Mouse (Mus musculus): ENCODE data around the gene Cox6b2. TPM values are rescaled to one million over a fixed set of nuclear protein-coding genes. Genes with fewer than 3 reads are reported as not detected.

The Cox6b2 gene
- polyA plus RNA-seq, 1 experiment from 2014 or later = 26.3 TPM

DNA sequence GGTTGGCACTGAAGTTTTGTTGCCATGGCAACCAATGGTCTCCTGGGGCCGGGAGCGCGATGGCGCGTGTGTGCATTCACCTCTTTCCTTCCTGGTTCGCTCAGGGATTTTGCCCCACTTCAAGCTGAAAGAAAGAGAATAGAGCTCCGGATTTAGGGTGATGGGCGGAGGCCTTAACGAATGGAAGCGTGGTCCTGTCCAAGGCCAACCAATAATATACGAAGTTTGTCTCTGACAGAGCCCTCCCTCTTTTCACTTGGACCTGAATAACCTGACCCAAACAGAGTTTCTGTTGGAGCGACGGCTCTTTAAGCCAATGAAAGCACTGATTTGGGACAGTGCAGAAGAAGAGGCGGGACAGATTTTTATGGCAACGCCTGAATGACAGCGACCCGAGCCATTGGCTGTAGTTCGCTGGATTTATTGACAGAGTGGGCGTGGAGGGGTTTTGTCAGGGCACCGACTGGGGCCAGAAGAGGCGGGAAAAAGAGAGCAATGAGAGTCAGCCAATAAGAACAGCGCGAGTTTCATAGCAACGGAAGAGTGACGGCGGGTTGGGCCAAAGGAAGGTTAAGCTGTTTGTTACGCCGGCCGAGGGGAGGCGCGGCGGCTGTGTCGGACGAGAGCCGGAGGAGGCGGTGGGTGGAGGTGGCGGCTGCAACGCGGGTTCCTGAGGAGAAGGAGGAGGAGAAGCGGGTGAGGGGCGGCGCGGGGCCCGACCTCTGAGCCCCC is 13.2 kb downstream of the Cox6b2 start, which contains the start of gene Kmt5c:
Gene Kmt5c, plus strand, starts transcription at position 572 of the 732 bp plus-strand sequence.
- peak within 1 kb of the TSS; percentile 89 for H3K4me2 ChIP-seq
- H3K4me1 ChIP-seq = peaks cover 43% of the 10 kb centered on the region
- H3K4me3 ChIP-seq (replicated peaks) = peak within 1 kb of the TSS; percentile 81
- H3K9ac ChIP-seq (replicated peaks) = peak within 1 kb of the TSS; percentile 92
- no peaks in the 10 kb centered on the region for H3K27me3 ChIP-seq (replicated peaks)
- WGBS = under 1% methylated on average over 40 of the region's 44 CpGs
- H3K27ac ChIP-seq (replicated peaks) = peak within 1 kb of the TSS; percentile 96
- peaks cover 2% of the 10 kb centered on the region; the same call in 1 of the 2 replicates for H3K36me3 ChIP-seq
- peak; percentile 97 for ATAC-seq (ENCODE audit: low FRiP score)
- no peaks in the 10 kb centered on the region for H3K9me3 ChIP-seq (replicated peaks)

DNA sequence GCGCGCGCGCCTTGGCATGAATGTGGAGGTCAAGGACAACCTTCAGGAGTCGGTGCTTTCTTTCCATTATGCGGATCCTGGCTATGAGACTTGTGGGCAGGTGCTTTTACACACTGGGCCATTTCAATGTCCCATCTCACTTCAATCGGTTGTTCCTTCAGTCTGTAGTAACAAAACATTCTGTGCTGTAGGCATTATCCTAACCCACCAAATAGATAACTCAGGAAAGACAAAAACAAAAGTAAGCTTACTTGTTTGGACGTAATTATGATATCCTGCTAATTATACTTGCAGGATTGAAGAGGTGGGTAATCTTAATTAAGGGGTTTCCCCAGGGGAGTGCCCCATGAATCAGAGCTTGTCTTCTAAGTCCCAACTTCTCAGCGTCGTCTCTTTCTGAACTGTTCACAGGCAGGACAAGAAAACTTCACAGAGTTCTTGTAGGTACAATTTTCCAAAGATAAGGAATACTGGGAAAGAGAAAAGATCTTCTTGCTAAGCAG is 13.8 kb downstream of the Cox6b2 start:
- Histone ChIP-seq H3K4me3 (replicated peaks) (peak overlapping the region; percentile 81), H3K4me2 (peak overlapping the region; percentile 89), H3K27ac (replicated peaks) (peak overlapping the region; percentile 84), H3K27me3 (replicated peaks) (no peaks in the 10 kb centered on the region), H3K4me1 (peaks cover 43% of the 10 kb centered on the region), H3K9ac (replicated peaks) (peak overlapping the region; percentile 36; the same call in 1 of the 2 replicates), H3K36me3 (no peaks in the 10 kb centered on the region; the same call in 1 of the 2 replicates), H3K9me3 (replicated peaks) (no peaks in the 10 kb centered on the region)
- 42% methylated on average over 10 of the region's 10 CpGs for WGBS
- no peak for ATAC-seq (ENCODE audit: low FRiP score)

DNA sequence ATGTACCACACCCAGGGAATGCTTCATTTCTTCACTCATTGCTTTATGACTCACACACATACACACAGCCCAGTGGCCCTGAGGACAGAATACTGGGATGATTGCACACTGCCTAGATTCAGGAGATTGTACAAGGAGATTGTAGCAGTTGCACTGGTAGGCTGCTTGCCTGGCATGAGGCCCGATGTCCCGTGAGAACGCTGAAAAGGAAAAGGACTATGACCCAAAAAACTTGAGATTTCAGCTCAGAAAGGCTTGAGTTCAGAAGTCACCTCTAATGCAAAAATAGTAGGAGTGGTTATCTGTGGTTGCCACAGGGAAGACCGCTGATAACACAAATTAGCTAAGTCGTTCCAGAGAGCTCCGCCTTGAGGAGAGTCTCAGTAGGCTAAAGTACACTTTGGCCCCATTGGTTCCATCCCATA is 19.9 kb downstream of the Cox6b2 start:
- Histone ChIP-seq H3K4me1 (no peaks in the 10 kb centered on the region), H3K9me3 (replicated peaks) (no peaks in the 10 kb centered on the region), H3K36me3 (no peaks in the 10 kb centered on the region), H3K4me3 (replicated peaks) (no peak overlapping the region), H3K27me3 (replicated peaks) (no peaks in the 10 kb centered on the region), H3K27ac (replicated peaks) (no peak overlapping the region), H3K4me2 (no peak overlapping the region), H3K9ac (replicated peaks) (no peak overlapping the region)
- 74% methylated on average over 6 of the region's 6 CpGs for WGBS
- no peak for ATAC-seq (ENCODE audit: low FRiP score)

DNA sequence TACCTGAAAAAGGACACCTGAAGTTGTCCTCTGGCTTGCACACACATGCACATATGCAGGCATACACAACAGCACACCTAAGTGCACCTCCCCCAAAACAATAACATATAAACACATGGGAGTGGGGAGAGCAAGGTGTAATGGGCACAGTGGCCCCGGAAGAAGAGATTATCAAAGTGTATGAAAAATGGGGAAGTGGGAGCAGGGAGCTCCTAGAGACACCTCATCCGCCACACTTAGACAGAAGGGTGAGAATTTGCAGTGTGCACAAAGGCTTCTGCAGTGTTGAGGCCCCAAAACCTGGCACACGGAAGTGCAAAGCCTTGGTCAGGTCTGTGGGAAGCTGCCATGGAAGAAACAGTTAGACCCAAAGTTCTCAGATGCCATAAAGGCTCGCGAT is 21.8 kb downstream of the Cox6b2 start:
- Histone ChIP-seq H3K4me2 (no peak overlapping the region), H3K27me3 (replicated peaks) (no peaks in the 10 kb centered on the region), H3K9ac (replicated peaks) (no peak overlapping the region), H3K4me3 (replicated peaks) (no peak overlapping the region), H3K36me3 (no peaks in the 10 kb centered on the region), H3K4me1 (no peaks in the 10 kb centered on the region), H3K27ac (replicated peaks) (no peak overlapping the region), H3K9me3 (replicated peaks) (no peaks in the 10 kb centered on the region)
- WGBS = 87% methylated on average over 5 of the region's 5 CpGs
- ATAC-seq (ENCODE audit: low FRiP score) = no peak

DNA sequence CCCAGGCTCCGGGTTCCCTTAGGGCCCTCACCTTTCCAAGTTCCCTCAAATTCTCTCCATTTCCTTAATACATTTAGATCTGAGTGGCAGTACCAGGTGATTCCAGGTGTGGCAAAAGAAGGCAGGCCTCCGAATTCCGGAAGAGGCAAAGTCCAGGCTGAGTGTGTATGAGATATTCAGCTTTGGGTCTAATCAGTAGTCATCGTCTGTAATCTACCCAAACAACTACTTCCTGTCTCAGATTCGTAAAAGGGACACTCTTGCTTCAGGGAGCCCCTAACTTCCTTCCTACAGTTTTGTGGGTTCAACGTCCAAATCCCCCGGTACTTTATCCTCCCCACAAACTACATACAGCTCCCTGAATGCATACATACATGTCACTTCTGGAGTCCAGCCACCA is 27.7 kb downstream of the Cox6b2 start, which contains the start of gene Tmem150b:
Gene Tmem150b, minus strand, starts transcription at position 81 of the 400 bp plus-strand sequence.
- 0 out of 2 replicates have a peak, but pooled peaks cover 4% of the 10 kb centered on the region for H3K27me3 ChIP-seq (replicated peaks)
- no peak within 1 kb of the TSS for H3K27ac ChIP-seq (replicated peaks)
- H3K36me3 ChIP-seq = no peaks in the 10 kb centered on the region
- 0 out of 2 replicates have a peak, but pooled peaks cover 2% of the 10 kb centered on the region for H3K4me1 ChIP-seq
- H3K9me3 ChIP-seq (replicated peaks) = no peaks in the 10 kb centered on the region
- WGBS = 88% methylated on average over 7 of the region's 7 CpGs
- H3K4me2 ChIP-seq = peak within 1 kb of the TSS; percentile 58; the same call in 1 of the 2 replicates
- no peak for ATAC-seq (ENCODE audit: low FRiP score)
- H3K4me3 ChIP-seq (replicated peaks) = no peak within 1 kb of the TSS
- no peak within 1 kb of the TSS for H3K9ac ChIP-seq (replicated peaks)

DNA sequence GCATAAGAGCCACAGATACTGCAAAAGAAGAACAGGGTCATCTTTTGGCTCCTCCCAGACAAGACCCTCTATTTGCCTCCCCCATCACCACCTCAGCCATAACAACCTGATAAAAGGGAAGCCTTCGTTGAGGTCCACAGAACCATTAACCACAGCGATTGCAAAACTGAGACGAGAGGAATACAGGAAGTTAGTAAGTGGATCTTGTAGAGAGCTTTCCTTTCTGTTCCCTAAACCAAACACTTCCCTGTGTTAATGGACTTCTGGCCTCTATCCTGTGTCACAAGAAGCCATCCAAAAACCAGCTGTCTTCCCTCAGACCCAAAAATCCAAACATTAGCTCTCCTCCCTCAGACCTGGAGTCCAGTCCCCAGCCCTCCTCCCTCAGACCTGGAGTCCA is 28.5 kb downstream of the Cox6b2 start:
- no peak overlapping the region for H3K4me3 ChIP-seq (replicated peaks)
- no peaks in the 10 kb centered on the region for H3K9me3 ChIP-seq (replicated peaks)
- no peak overlapping the region for H3K9ac ChIP-seq (replicated peaks)
- no peaks in the 10 kb centered on the region for H3K36me3 ChIP-seq
- no peak for ATAC-seq (ENCODE audit: low FRiP score)
- no peak overlapping the region; the same call in 1 of the 2 replicates for H3K4me2 ChIP-seq
- no peak overlapping the region for H3K27ac ChIP-seq (replicated peaks)
- WGBS = 75% methylated on average over 3 of the region's 3 CpGs
- H3K4me1 ChIP-seq = 0 out of 2 replicates have a peak, but pooled peaks cover 2% of the 10 kb centered on the region
- 0 out of 2 replicates have a peak, but pooled peaks cover 4% of the 10 kb centered on the region for H3K27me3 ChIP-seq (replicated peaks)

DNA sequence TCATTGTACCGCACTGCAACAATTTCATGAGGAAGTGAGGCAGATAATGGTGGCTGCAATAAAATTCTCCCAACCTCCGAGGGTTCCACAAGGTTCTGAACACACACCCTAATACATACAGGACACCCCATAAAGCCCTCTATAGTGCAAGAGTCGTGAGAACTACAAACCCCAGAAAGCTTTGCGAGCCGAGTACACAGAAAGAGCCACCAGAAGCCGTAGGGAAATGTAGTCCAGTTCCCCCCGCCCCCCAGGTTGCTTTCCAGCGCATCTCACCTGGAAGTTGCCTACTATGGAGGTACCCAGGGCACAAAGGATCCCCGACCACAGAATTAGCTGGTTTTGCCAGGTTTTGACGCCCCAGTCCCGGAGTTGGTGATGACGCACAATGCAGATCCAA is 29.4 kb downstream of the Cox6b2 start:
- ATAC-seq (ENCODE audit: low FRiP score) = peak; percentile 81
- WGBS = 43% methylated on average over 12 of the region's 12 CpGs

DNA sequence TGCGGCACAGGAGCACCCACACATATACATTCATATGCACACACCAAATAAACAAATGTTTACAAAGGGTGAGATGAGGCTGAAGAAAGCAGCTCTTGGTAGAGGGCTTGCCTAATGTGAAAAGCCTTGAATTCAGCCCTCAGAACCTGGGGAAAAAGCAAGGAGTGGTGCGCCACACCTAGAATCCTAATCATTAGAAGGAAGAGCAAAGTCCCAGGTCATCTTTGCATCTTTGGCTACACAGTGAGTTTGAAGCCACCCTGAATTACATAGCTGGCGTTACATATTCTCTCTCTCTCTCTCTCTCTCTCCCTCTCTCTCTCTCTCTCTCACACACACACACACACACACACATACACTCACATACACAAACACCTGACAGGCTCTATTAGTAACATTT is 33.6 kb downstream of the Cox6b2 start:
- Histone ChIP-seq H3K4me3 (replicated peaks) (no peak overlapping the region), H3K9ac (replicated peaks) (no peak overlapping the region), H3K4me2 (no peak overlapping the region), H3K27me3 (replicated peaks) (no peaks in the 10 kb centered on the region), H3K36me3 (peaks cover 30% of the 10 kb centered on the region), H3K4me1 (0 out of 2 replicates have a peak, but pooled peaks cover 2% of the 10 kb centered on the region), H3K27ac (replicated peaks) (no peak overlapping the region), H3K9me3 (replicated peaks) (no peaks in the 10 kb centered on the region)
- ATAC-seq (ENCODE audit: low FRiP score) = no peak
- WGBS = 88% methylated on average over 3 of the region's 3 CpGs

More for the DNA sequence above, 29.4 kb downstream of the Cox6b2 start:
- Histone ChIP-seq H3K4me3 (replicated peaks) (peak overlapping the region; percentile 28), H3K4me1 (0 out of 2 replicates have a peak, but pooled peaks cover 2% of the 10 kb centered on the region), H3K27ac (replicated peaks) (no peak overlapping the region), H3K9ac (replicated peaks) (0 out of 2 replicates have a peak overlapping the region, but pooled peaks have one; percentile 33), H3K4me2 (peak overlapping the region; percentile 58), H3K27me3 (replicated peaks) (0 out of 2 replicates have a peak, but pooled peaks cover 4% of the 10 kb centered on the region), H3K36me3 (no peaks in the 10 kb centered on the region), H3K9me3 (replicated peaks) (no peaks in the 10 kb centered on the region)

DNA sequence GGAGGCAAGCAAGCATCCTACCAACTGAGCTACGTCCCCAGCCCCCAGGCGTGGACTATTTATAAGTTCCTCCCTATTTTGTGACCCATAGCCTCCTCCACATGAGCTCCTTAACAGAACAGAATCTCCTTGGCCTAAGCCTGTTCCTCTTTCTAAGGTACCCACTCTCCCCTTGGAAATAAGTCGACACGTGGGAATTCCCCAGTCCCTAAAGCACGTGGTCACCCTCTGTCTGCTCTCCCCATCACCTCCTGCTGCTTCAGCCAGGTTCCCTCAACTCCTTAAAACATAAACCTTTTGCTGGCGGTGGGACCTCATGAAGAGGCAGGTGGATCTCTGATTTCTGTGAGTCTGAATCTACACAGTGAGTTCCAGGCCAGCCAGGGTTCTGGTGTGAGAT is 35.9 kb downstream of the Cox6b2 start:
- Histone ChIP-seq H3K4me3 (replicated peaks) (no peak overlapping the region), H3K4me1 (no peaks in the 10 kb centered on the region), H3K4me2 (no peak overlapping the region), H3K27ac (replicated peaks) (no peak overlapping the region), H3K9ac (replicated peaks) (no peak overlapping the region), H3K36me3 (peaks cover 53% of the 10 kb centered on the region), H3K9me3 (replicated peaks) (no peaks in the 10 kb centered on the region), H3K27me3 (replicated peaks) (no peaks in the 10 kb centered on the region)
- no peak for ATAC-seq (ENCODE audit: low FRiP score)
- 77% methylated on average over 6 of the region's 6 CpGs for WGBS

DNA sequence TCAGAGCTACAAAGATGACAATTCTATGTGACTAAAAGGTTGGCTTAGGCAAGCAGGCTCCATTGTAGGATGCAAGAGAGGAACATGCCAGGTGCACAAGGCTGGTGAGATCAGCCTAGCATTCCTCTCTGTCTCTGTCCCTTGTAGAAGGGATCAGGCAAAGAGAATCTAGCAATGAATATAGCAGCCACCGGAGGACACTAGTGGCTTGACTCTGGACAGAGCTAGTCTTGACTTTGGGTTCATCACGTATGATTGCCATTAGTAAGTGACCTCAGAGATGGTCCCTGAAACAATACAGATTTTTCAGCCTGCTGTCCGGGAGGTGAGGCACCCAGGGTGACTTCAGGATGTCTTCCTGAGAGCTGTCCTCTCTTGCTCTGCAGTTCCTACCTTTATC is 40.3 kb downstream of the Cox6b2 start:
- Histone ChIP-seq H3K4me1 (no peaks in the 10 kb centered on the region), H3K4me2 (no peak overlapping the region), H3K4me3 (replicated peaks) (no peak overlapping the region), H3K27me3 (replicated peaks) (no peaks in the 10 kb centered on the region), H3K9ac (replicated peaks) (no peak overlapping the region), H3K36me3 (peaks cover 94% of the 10 kb centered on the region), H3K27ac (replicated peaks) (no peak overlapping the region), H3K9me3 (replicated peaks) (no peaks in the 10 kb centered on the region)
- WGBS = 93% methylated on average over 3 of the region's 3 CpGs
- no peak for ATAC-seq (ENCODE audit: low FRiP score)

DNA sequence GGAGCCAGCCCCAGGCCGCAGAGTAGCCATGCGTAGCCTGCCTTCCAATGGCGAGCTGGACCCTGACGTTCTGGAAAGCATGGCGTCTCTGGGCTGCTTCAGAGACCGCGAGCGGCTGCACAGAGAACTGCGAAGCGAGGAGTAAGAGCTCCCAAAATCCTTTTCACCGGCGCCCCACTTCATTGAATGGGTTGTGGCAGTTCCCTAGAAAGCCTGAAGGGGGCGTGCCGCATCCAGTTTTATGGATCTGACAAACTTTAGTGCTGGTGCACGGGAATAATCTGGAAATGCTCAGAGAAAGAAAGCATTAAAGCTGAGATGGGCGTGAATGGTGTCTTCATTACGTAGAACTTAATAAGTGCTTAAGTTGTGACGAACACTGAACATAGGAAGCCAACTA is 47.8 kb downstream of the Cox6b2 start:
- WGBS = 42% methylated on average over 18 of the region's 18 CpGs
- Histone ChIP-seq H3K4me2 (no peak overlapping the region), H3K27ac (replicated peaks) (no peak overlapping the region), H3K4me1 (peaks cover 4% of the 10 kb centered on the region; the same call in 1 of the 2 replicates), H3K36me3 (peaks cover 84% of the 10 kb centered on the region), H3K27me3 (replicated peaks) (no peaks in the 10 kb centered on the region), H3K9me3 (replicated peaks) (no peaks in the 10 kb centered on the region), H3K4me3 (replicated peaks) (no peak overlapping the region), H3K9ac (replicated peaks) (no peak overlapping the region)
- no peak for ATAC-seq (ENCODE audit: low FRiP score)

DNA sequence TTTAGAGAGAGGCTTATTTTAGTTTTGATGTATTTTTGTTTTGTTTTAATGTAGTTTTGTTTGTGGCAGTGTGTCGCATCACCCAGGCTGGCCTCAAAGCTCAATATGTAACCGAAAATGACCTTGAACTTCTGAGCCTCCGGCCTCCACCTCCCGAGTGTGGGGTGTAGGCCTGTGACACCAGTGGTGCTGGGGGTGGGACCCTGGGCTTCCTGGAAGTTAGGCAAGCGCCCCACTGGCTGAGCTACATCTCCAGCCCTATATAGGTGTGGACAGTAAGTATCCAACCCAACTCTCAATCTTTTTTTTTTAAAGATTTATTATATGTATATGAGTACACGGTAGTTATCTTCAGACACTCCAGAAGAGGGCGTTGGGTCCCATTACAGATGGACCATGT is 49.7 kb downstream of the Cox6b2 start:
- H3K36me3 ChIP-seq = peaks cover 84% of the 10 kb centered on the region

More for the DNA sequence above, 49.7 kb downstream of the Cox6b2 start:
- Histone ChIP-seq H3K4me3 (replicated peaks) (no peak overlapping the region), H3K27me3 (replicated peaks) (no peaks in the 10 kb centered on the region), H3K4me2 (no peak overlapping the region), H3K9me3 (replicated peaks) (no peaks in the 10 kb centered on the region), H3K9ac (replicated peaks) (no peak overlapping the region), H3K4me1 (peaks cover 4% of the 10 kb centered on the region; the same call in 1 of the 2 replicates), H3K27ac (replicated peaks) (no peak overlapping the region)
- no peak for ATAC-seq (ENCODE audit: low FRiP score)
- WGBS = 91% methylated on average over 7 of the region's 7 CpGs
